Mouse (Mus musculus) CH12F3 (cell line): ENCODE data around the gene Paqr4.
"Not testable (repeated sequence)": the region's sequence is repeated elsewhere in the genome, so short reads cannot be mapped to it uniquely, and the experiment has no call there.

Source experiments
- in situ Hi-C: fragments of 300-500 bp; cut with MboI; formaldehyde crosslinking; loops from 2 replicates; pipeline ENCODE4 v1.14.3; 2020; ENCODE audit warnings: low sequenced_read_pairs

Paqr4 gene

DNA sequence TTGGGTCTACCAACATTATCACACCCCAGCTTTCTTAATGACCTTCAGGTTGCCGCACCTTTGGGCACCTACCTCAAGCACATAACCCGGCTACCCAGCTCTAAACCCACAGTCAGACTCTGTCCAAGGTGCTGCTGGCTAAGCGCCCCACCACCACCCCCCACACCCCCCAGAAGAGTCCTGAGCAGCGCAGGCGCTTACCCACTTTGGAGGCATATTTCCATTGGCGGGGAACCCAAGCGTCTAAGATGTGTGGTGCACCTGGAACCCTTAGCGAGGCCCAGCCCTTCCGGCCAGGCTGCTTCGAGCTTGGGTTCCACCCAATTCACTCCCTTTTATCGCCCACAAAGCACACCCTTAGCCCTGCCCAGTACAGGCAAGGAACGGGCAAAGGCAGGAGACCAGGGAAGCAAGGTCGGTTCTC lies at the start of gene Paqr4:
Gene Paqr4, minus strand, starts transcription at position 270 of the 424 bp plus-strand sequence.
- in situ Hi-C loops = no loop called here

DNA sequence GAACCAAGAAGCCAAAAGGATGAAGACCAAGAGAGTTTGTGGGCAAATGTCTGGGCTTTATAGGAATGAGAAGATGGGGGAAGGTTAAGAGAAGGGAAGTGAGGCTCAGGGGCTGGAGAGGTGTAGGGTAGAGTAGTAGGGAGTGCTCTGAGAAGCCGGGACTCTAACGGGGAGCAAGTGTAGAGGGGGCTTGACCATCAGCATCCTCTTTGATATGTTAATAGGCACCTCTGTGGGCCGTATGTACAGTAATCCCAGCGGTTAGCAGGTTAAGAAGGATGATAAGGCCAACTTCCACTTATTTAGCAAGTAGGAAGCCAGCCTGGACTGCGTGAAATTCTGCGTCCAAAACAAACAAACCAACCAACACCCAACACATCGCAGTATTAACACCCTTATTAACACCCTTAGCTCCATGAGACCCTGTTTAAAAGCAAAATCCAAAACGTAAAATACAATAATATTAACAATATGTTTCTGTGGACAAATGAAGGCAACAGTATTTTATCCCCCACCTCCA lies 49.1 kb upstream of the Paqr4 start:
- in situ Hi-C loops = no loop called here

DNA sequence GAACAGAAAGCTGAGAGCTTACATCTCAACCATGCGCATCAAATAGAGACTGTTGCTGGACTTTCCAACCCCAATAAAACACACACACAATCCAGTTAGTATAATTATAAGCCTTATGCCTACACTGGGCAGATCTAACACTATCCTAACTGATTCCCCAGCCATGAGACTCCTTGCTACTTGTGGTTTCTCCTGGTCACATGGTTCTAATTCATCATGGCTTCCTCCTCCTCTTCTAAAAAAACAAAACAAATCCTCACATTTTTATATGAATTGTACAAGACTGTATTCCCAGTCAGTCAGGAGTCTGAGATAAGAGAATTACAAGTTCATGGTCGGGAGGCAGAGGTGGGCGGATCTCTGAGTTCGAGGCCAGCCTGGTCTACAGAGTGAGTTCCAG lies 48.3 kb upstream of the Paqr4 start:
- in situ Hi-C loops = no loop called here

DNA sequence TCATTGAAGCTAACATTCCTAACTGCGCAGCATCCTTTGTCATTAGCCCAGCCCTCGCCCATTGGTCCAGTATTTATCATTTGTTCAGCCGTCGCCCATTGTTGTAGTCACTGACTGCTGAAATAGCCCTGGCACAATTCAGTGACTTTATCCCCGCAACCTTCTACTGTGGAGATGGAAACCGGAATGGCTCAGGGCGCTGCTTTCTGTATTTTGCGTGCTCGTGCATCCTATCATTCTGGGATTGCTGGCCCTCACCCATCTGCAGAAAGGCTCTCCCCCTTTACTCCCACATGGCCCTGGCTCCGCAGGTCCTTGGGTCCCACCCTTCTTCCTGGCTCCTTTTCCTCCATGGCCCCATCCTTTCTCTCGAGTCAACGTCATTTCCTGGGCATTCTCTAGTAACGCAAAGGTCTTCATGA lies 45.9 kb upstream of the Paqr4 start:
- in situ Hi-C loops = no loop called here

DNA sequence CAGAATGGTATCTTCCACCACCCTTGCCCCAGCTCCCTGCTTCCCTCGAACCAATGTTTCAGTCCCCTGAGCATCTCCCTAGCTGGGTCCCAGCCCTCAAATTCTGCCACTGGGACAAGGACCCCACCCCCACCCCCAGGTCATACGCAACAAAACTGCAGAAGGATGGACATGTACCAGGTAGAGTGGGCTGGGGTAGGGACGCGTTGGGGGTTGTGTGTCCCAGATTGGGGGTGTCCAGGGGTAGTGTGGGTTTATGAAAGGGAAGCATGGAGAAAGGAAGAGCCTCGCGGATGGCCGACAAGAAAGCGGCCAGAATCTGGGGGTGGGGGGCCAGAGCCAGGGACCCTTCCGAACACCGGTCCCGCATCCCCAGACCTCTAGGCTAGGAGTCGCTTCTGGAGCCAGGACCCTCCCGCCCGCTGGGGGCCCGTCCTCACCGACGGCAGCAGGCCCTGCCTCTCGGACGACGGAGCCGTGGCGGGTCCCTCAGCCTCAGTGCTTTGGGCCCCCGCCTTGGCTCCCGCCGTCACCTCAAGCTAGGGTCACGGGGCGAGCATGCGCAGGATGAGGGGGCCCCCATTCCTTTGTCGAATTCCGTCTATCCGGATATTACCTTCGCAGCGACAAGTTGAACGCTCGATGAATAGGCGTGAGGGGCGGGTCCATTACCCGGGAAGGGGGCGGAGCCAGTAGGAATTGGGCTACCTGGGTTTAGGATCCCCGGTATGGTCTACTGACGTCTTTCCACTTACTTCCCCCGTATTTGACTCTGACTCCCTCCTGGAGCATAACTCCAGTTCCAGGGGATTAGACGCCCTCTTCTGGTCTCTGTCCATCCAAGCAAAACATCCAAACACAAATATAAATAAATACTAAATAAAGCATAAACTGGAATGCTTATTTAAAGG lies 45.1 kb upstream of the Paqr4 start, which contains the start of gene Flywch2:
Gene Flywch2, minus strand, starts transcription at position 521 of the 911 bp plus-strand sequence.
- in situ Hi-C loops = no loop called here

- in situ Hi-C loops = no loop called here
Observed at GRCm38 (mm10) chr17:23783352-23783751, 42.7 kb upstream of the Paqr4 start.

GRCm38 (mm10) chr17:23778447-23778846 lies 37.8 kb upstream of the Paqr4 start:
- in situ Hi-C loops = no loop called here

GRCm38 (mm10) chr17:23777141-23777540 lies 36.5 kb upstream of the Paqr4 start:
- in situ Hi-C loops = no loop called here

GRCm38 (mm10) chr17:23776216-23776615 lies 35.5 kb upstream of the Paqr4 start:
- in situ Hi-C loops = no loop called here

DNA sequence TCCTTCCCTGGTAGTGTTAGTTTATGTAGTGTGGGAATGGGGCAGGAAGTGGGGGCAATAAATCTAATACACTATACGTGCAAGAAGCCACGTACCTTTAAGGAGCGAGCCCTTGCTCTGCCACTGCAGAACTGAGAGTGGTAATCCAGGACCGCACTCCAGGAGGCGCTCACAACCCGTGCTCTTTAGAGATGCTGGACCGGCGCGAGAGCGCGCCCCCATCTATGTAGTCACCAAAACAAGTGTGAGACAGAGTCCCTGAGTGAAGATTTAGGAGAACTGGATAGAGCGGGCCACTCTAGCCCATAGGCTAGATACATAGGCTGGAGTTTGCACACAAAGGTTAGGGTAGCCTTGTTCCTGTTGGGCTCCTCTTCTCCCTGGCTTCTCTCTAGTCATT lies 33.4 kb upstream of the Paqr4 start:
- in situ Hi-C loops = no loop called here

- in situ Hi-C loops = no loop called here
Observed at GRCm38 (mm10) chr17:23773676-23774075, 33.0 kb upstream of the Paqr4 start.

DNA sequence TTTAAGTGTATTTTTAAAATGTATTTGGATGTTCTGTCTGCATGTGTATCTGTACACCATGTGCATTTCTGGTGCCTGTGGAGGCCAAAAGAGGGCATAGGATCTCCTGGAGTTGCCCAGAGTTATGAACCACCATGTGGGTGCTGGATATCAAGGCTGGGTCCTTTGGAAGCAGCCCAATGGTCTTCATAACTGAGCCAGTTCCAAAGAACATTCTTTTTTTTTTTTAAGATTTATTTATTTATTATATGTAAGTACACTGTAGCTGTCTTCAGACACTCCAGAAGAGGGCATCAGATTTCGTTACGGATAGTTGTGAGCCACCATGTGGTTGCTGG lies 31.5 kb upstream of the Paqr4 start:
- in situ Hi-C loops = not testable (repeated sequence)

GRCm38 (mm10) chr17:23771284-23772218 lies 30.9 kb upstream of the Paqr4 start, which contains the start of gene Flywch1:
Gene Flywch1 (minus strand): TSS chr17:23771602.
- in situ Hi-C loops = no loop called here

DNA sequence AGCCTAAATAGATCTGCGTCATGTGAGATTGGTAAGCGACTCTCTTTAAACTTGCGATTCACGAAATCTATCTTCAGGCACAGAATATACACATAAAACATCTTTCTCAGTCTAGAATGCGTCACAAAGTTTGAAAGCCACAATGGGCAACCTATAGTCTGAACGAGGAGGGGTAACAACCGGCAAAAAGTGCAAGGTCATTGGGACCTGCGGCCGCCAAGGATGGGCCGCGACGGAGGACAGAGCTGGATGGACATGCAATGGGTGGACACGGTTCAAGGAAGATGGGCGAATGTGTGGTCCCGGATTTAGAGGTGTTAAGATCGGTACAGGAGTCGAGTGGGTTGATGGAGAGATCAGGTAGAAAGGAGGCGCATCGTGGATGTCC lies 30.2 kb upstream of the Paqr4 start:
- in situ Hi-C loops = no loop called here

DNA sequence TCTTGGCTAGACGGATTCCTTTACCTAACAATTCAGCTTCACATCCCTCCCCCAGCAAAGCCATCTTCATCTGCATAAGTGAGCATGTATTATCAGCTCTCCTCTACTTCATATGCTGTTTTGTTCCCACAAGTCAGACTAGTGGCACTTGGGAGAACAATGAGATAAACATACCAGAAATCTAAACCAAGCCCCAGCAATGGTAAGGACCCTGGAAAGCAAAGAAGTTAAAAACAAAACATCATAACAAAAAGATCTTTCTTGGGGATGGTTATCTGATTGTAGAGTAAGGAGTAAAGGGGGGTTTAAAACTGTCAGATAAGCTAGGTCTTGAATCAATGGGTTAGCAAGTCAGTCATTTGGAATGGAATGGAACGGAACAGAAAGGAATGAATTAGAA lies 29.8 kb upstream of the Paqr4 start:
- in situ Hi-C loops = no loop called here

GRCm38 (mm10) chr17:23762976-23763375 lies 22.3 kb upstream of the Paqr4 start:
- in situ Hi-C loops = no loop called here

GRCm38 (mm10) chr17:23761155-23761554 lies 20.5 kb upstream of the Paqr4 start:
- in situ Hi-C loops = no loop called here

DNA sequence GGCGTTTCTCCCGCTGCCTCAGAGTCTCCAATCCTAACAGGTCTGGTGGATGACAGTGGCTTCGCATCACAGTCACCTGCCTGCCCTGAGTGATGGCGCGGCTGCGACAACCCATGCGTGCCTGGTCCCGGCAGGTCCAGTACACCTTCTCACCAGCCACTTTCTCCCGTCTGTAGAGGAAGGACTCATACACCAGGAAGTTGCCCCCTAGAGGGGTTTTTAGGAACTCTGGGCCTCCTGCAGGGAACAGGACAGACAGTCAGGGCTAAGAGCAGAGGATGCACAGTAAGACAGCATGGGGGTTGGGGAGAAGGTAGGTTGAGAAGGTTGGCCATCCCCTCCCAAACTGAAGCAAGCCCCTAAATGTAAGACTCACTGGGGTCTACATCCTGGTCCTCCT lies 19.6 kb upstream of the Paqr4 start:
- in situ Hi-C loops = no loop called here

DNA sequence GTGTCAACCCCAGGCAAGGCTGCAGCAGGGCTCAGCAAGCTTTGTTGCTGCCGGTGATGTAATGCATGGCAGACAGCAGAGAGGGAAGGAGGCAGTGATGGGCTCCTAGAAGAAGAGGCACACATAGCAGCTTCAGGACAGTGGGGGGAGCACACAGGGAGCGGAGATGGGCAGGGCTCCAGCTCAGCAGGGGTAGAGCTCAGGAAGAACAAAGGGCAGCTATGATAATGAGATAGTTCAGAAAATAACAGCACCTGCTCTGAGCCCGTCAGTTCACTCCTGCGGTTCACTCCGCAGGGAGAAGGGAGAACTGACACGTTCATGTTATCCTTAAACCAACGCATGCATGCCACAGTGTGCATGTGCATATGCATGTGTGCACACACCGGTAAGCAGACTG lies 18.1 kb upstream of the Paqr4 start:
- in situ Hi-C loops = no loop called here

DNA sequence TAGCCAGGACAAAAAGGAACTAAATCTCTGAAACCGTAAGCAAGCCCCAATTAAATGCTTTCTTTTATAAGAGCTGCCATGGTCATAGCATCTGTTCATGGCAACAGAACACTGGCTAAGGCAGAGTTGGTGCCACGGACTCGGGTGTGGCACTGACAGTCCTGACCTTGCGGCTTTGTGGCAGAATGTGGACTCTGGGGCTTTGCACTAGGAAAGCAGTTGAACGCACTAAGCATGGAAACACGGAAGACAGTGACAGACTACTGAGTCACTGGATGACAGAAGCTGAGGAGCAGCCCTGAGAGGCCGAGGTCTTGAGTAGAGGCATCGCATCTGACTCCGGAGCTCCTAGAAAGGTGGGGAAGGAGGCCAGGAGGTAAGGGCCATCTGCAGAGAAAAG lies 16.9 kb upstream of the Paqr4 start:
- in situ Hi-C loops = no loop called here

GRCm38 (mm10) chr17:23755689-23756088 lies 15.0 kb upstream of the Paqr4 start:
- in situ Hi-C loops = no loop called here
